Mouse (Mus musculus) limb, embryonic 12.5 days (tissue): Measurements from ENCODE around the gene Coq5. TPM values are rescaled to one million over a fixed set of nuclear protein-coding genes. Genes with fewer than 3 reads are reported as not detected.

ENCODE experiments used
- ATAC-seq: fragments of 200-750 bp; cut with Nextera tagmentation; 2 replicates; pipeline ENCODE4 v1.8.0; 2017; ENCODE audit warnings: low read depth, moderate TSS enrichment; ENCODE audit not compliant: insufficient number of reproducible peaks, insufficient read depth, low FRiP score, low TSS enrichment
- H3K27ac ChIP-seq: fragments of 300-500 bp; sonication (generic); 2 replicates; pipeline ENCODE4 v1.5.1; 2016; ENCODE audit warnings: mild to moderate bottlenecking, moderate library complexity
- H3K27me3 ChIP-seq: fragments of 300-500 bp; sonication (generic); 2 replicates; pipeline ENCODE4 v1.6.1; 2016; ENCODE audit warnings: mild to moderate bottlenecking, moderate library complexity
- H3K36me3 ChIP-seq: fragments of 300-500 bp; sonication (generic); 2 replicates; pipeline ENCODE4 v1.6.1; 2016; ENCODE audit warnings: mild to moderate bottlenecking, moderate library complexity
- H3K4me1 ChIP-seq: fragments of 300-500 bp; sonication (generic); replicated peaks from 2 replicates; pipeline ENCODE4 v1.6.1; 2016
- H3K4me2 ChIP-seq: fragments of 300-500 bp; sonication (generic); 2 replicates; pipeline ENCODE4 v1.6.1; 2016; ENCODE audit warnings: mild to moderate bottlenecking, moderate library complexity
- H3K4me3 ChIP-seq: fragments of 300-500 bp; sonication (generic); replicated peaks from 2 replicates; pipeline ENCODE4 v1.5.1; 2016; ENCODE audit warnings: mild to moderate bottlenecking
- H3K9ac ChIP-seq: fragments of 300-500 bp; sonication (generic); replicated peaks from 2 replicates; pipeline ENCODE4 v1.6.1; 2016; ENCODE audit warnings: mild to moderate bottlenecking, moderate library complexity
- H3K9me3 ChIP-seq: fragments of 300-500 bp; sonication (generic); 2 replicates; pipeline ENCODE4 v1.6.1; 2016; ENCODE audit warnings: mild to moderate bottlenecking, moderate library complexity
- WGBS: fragments of 180-500 bp; shearing (Covaris S2); methylation state at CpG from one replicate; pipeline ENCODE4 v1.1.7; 2016; 5-methylcytosine and 5-hydroxymethylcytosine counted together
- polyA plus RNA-seq: library from polyadenylated mRNA; unstranded; fragments of >200 nt; fragmentation: Nextera tagmentation; extraction: Ambion mirVana; gene quantifications from 2 replicates; pipeline ENCODE4 v1.2.1, GENCODE M21; 2016

Gene Coq5
- polyA plus RNA-seq, 1 experiment from 2014 or later = 44.0 TPM

- H3K4me3 ChIP-seq = no peak overlapping the region
- H3K9ac ChIP-seq = no peak overlapping the region
- no peaks in the 10 kb centered on the region for H3K9me3 ChIP-seq
- WGBS = 26% methylated on average over 5 of the region's 5 CpGs
- no peak for ATAC-seq
- 0 out of 2 replicates have a peak overlapping the region, but pooled peaks have one; percentile 35 for H3K27ac ChIP-seq
- no peaks in the 10 kb centered on the region for H3K36me3 ChIP-seq
- H3K4me1 ChIP-seq = peaks cover 30% of the 10 kb centered on the region
- H3K4me2 ChIP-seq = no peak overlapping the region
- no peaks in the 10 kb centered on the region for H3K27me3 ChIP-seq
Measured at GRCm38 (mm10) chr5:115313668-115313943, 34.1 kb downstream of the Coq5 start.

DNA sequence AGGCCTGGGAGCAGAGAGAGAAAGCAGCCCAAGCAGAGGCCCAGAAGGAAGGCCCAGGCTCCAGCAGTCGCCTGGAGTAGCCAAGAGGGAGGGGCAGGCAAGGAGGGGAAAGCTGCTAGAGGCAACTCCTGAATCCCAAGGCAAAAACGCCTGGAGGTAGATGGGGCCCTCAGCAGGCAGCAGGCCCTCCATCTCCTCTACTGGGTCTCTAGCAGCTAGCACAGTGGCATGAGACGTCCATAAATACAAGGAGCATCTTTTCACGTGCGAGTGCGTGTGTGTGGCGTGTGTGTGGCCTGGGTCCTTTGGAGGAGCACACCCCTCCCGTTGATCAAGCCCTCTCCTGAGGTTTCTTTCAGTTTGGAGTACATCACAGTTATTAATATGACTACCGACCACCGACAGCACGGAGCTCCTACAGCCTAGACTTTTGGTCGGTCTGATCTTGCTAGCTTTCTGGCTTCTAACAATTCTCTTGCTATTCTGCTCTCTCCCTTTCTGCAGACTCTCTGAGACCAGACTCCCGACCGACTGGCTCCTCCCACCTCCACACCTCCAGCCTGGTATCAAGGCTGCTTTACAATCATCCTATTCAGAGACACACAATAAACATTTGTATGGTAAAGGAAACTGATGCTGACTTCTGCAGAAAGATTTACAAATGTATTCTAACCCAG, 37.6 kb downstream of the Coq5 start:
- Histone ChIP-seq H3K9ac (peak overlapping the region; percentile 50), H3K4me2 (peak overlapping the region; percentile 71), H3K4me1 (peaks cover 41% of the 10 kb centered on the region), H3K4me3 (peak overlapping the region; percentile 3; the same call in 1 of the 2 replicates), H3K27ac (peak overlapping the region; percentile 95), H3K27me3 (no peaks in the 10 kb centered on the region), H3K9me3 (no peaks in the 10 kb centered on the region), H3K36me3 (no peaks in the 10 kb centered on the region)
- 5% methylated on average over 14 of the region's 14 CpGs for WGBS
- peak; percentile 39; the same call in 1 of the 2 replicates for ATAC-seq

- peak overlapping the region; percentile 3 for H3K4me3 ChIP-seq
- peak overlapping the region; percentile 71 for H3K4me2 ChIP-seq
- H3K27me3 ChIP-seq = no peaks in the 10 kb centered on the region
- peak overlapping the region; percentile 95 for H3K27ac ChIP-seq
- WGBS = under 1% methylated on average over 10 of the region's 10 CpGs
- H3K36me3 ChIP-seq = no peaks in the 10 kb centered on the region
- H3K9ac ChIP-seq = no peak overlapping the region
- H3K4me1 ChIP-seq = peaks cover 41% of the 10 kb centered on the region
- no peaks in the 10 kb centered on the region for H3K9me3 ChIP-seq
- ATAC-seq = peak; percentile 73
Measured at GRCm38 (mm10) chr5:115317645-115318328, 38.3 kb downstream of the Coq5 start.

- H3K27me3 ChIP-seq = no peaks in the 10 kb centered on the region
- peak; percentile 23; the same call in 1 of the 2 replicates for ATAC-seq
- peak overlapping the region; percentile 95 for H3K27ac ChIP-seq
- peak overlapping the region; percentile 40; the same call in 1 of the 2 replicates for H3K9ac ChIP-seq
- peak overlapping the region; percentile 37 for H3K4me3 ChIP-seq
- peaks cover 36% of the 10 kb centered on the region for H3K4me1 ChIP-seq
- no peaks in the 10 kb centered on the region for H3K9me3 ChIP-seq
- H3K36me3 ChIP-seq = no peaks in the 10 kb centered on the region
- H3K4me2 ChIP-seq = peak overlapping the region; percentile 71
- under 1% methylated on average over 22 of the region's 22 CpGs for WGBS
Measured at GRCm38 (mm10) chr5:115319004-115319940, 39.8 kb downstream of the Coq5 start.

- WGBS = 27% methylated on average over 11 of the region's 11 CpGs
- Histone ChIP-seq H3K4me2 (peak overlapping the region; percentile 83), H3K4me1 (peaks cover 27% of the 10 kb centered on the region), H3K9me3 (no peaks in the 10 kb centered on the region), H3K36me3 (peaks cover 20% of the 10 kb centered on the region), H3K9ac (peak overlapping the region; percentile 93), H3K27ac (peak overlapping the region; percentile 93), H3K27me3 (no peaks in the 10 kb centered on the region), H3K4me3 (peak overlapping the region; percentile 79)
- ATAC-seq = peak; percentile 75; the same call in 1 of the 2 replicates
Measured at GRCm38 (mm10) chr5:115326256-115326831, 46.9 kb downstream of the Coq5 start.

DNA sequence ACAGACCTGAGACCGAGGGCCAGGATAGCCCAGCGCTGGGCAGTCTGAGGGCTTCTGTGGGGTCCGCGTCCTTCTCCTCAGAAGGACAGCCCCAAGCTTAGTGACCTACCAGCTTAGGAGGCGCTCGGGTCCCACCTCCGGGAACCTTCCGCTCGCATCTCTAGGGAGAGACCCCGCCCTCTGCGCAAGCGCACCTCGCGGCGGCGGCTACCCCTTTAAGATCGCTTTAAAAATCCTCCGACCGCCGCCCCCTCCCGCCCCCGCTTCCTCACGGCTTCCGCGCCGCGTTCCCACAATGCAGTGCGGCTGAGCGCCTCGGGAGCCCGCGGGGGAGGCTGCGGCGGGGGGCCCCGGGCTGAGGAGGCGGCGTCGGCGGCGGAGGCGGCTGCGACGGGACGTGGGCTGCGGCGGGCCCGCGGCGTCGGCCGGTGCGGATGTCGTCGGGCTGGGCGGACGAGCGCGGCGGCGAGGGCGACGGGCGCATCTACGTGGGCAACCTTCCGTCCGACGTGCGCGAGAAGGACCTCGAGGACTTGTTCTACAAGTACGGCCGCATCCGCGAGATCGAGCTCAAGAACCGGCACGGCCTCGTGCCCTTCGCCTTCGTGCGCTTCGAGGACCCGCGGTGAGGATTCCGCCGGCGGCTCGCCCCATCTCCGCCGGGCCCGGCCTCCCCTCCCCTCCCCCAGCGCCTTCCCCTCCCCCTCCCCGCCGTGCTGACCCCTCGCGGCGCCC, 47.6 kb downstream of the Coq5 start, which contains the start of gene Srsf9:
Gene Srsf9 (plus strand): TSS at position 303 of the 735 bp plus-strand sequence.
- Histone ChIP-seq H3K4me2 (peak within 1 kb of the TSS; percentile 83), H3K36me3 (peaks cover 27% of the 10 kb centered on the region), H3K9me3 (no peaks in the 10 kb centered on the region), H3K9ac (peak within 1 kb of the TSS; percentile 93), H3K27ac (peak within 1 kb of the TSS; percentile 93), H3K4me3 (peak within 1 kb of the TSS; percentile 79), H3K27me3 (no peaks in the 10 kb centered on the region), H3K4me1 (peaks cover 27% of the 10 kb centered on the region)
- ATAC-seq = peak; percentile 91
- WGBS = under 1% methylated on average over 92 of the region's 97 CpGs

GRCm38 (mm10) chr5:115327610-115328548, 48.4 kb downstream of the Coq5 start:
- Histone ChIP-seq H3K4me2 (peak overlapping the region; percentile 83), H3K4me1 (peaks cover 27% of the 10 kb centered on the region), H3K4me3 (peak overlapping the region; percentile 79), H3K9ac (peak overlapping the region; percentile 93), H3K36me3 (peaks cover 35% of the 10 kb centered on the region), H3K9me3 (no peaks in the 10 kb centered on the region), H3K27ac (peak overlapping the region; percentile 93), H3K27me3 (no peaks in the 10 kb centered on the region)
- ATAC-seq = peak; percentile 34; the same call in 1 of the 2 replicates
- WGBS = under 1% methylated on average over 53 of the region's 55 CpGs

DNA sequence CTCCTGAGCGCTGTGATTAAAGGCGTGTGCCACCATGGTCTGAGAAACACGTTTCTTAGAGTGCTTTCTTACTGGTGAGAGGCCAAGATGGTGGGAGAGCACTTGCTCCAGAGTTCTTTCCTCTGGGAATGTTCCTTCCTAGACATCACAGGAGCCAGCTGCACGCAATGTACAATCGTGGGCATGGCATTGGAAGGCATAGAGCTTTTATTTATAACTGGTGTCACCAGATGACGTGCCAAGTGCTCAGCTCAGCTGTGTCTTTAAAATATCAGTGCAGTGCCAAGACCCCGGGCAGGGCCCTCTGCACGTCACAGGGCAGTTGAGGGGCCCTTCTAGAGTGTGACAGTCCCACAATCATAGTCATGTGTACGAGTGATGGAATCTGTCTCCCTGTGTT, 51.5 kb downstream of the Coq5 start:
- Histone ChIP-seq H3K27me3 (no peaks in the 10 kb centered on the region), H3K27ac (no peak overlapping the region)
- WGBS = 91% methylated on average over 9 of the region's 9 CpGs

GRCm38 (mm10) chr5:115333626-115334025, 54.2 kb downstream of the Coq5 start:
- 88% methylated on average over 3 of the region's 3 CpGs for WGBS
- Histone ChIP-seq H3K4me2 (no peak overlapping the region), H3K9me3 (no peaks in the 10 kb centered on the region), H3K4me3 (no peak overlapping the region), H3K36me3 (peaks cover 75% of the 10 kb centered on the region), H3K27me3 (no peaks in the 10 kb centered on the region), H3K4me1 (peaks cover 13% of the 10 kb centered on the region), H3K27ac (no peak overlapping the region), H3K9ac (no peak overlapping the region)
- no peak for ATAC-seq

More for the DNA sequence above, 51.5 kb downstream of the Coq5 start:
- ATAC-seq = no peak
- no peak overlapping the region for H3K4me2 ChIP-seq
- peaks cover 66% of the 10 kb centered on the region for H3K36me3 ChIP-seq
- H3K9me3 ChIP-seq = no peaks in the 10 kb centered on the region
- H3K9ac ChIP-seq = no peak overlapping the region
- H3K4me3 ChIP-seq = no peak overlapping the region
- H3K4me1 ChIP-seq = peaks cover 23% of the 10 kb centered on the region
